Mouse (Mus musculus): ENCODE measurements around the gene Sept9.

Gene Sept9

DNA sequence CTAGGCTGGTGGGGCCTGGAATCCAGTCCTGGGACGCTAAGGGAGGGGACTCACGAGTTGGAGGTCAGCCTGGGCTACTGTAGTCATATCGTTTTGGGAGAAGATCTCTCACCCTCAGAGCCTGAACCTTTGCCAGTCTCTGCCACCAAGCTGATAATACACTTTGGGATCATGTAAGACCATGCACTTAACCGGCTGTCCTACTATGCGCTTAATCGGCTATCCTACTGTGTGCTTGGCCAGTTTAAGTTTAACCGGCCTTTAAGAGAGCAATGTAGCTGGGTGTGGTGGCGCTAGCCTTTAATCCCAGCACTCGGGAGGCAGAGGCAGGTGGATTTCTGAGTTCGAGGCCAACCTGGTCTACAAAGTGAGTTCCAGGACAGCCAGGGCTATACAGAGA, 173.1 kb downstream of the Sept9 start:
- DNase-seq (ENCODE audit: low spot score in 2 of 2): no peak

DNA sequence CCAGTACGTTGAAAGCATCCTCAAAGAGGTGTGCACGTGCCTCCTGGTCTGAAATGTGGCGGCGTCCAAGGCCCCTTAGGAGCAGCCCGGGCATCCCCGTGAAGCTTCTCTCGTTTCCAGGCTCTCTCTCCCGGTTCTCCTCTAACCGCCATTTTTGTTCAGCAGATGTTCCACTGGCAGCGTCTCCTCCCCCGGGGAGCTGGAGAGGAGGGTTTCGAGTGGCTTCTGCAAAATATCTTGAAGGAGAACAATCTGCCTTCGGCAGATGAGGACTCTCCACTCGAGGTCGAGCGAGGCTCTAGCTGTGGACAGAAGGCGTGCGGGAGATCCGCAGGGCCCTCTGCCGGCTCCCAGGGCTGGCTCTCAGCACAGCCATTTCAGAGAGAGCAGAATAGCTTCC, 173.7 kb downstream of the Sept9 start:
- no peak for DNase-seq (ENCODE audit: low spot score in 2 of 2)

DNA sequence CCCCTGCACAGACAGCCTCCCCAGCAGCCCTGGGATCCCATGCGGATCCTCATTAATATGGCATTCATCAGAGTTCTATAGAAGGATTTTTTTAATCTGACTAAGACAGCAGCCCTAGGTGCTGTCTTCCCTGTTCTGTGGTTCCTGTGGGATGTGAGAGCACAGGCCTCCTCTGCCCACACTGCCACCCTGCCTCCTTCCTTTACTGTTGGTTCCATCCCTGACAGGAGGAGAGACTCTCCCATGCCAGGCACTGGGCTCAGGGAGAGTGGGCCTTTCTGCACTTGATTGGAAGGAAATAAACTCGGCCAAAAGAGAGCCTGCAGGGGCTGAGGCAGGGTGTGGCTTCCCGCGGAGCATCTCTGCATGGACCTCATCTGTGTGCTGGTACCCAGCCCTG, 174.4 kb downstream of the Sept9 start:
- peak in 1 of 2 experiments; percentile 9 for DNase-seq (ENCODE audit: low spot score in 2 of 2)

DNA sequence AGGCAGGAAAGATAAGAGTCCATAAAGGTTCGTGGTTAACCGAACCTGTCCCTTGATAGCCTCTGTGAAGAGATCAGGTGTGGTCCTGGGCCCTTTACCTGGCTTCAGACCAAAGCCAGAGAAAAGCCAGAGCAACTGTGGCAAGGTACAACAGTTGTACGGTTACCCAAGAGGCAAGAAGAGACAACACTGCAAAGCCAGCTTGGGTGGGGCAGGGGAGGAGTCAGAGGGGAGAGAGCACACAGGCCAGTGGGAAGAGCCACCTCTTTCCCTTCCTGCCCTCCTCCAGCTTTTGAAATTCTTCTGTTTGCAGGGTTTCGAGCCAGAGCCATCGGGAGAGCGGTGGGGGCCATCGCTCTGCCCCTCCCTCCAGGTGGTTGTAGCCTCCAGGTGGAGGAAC, 174.8 kb downstream of the Sept9 start:
- no peak for DNase-seq (ENCODE audit: low spot score in 2 of 2)

DNA sequence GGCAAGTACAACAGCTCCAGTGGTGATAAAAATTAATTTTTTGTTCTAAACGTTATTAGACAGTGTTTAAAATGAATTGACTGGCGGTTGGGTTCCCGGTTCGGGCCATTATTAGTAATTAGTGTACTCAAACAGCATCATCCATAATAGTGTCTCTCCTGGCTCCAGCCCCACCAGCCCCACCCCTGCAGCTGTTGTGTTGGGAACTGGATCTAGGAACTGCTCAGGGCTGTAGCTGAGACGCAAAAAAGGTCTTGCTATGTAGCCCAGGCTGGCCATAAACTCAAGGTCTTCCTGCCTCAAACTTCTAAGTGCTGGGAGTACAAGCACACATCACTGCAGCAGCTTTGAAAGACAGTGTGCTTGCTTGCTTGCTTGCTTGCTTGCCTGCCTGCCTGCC, 180.3 kb downstream of the Sept9 start:
- DNase-seq (ENCODE audit: low spot score in 2 of 2): no peak

DNA sequence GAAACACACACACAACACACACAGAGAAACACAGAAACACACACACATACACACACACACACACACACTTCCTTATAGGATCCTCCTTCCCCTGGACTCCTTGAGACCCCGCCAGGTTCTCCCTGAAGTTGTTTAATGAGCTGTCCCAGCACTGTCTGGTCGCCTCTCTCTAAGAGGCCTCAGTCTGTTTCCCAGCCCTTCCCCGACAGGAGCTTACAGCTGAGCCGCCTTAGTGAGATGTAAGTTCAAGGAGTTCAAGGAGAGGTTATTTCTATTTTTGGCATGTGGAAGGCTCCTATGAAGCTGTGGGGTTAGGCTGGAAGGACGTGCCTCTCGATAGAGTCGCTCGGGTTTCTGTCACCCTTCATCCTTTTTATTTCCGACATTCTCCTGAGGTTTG, 184.8 kb downstream of the Sept9 start:
- DNase-seq (ENCODE audit: low spot score in 2 of 2): no peak

DNA sequence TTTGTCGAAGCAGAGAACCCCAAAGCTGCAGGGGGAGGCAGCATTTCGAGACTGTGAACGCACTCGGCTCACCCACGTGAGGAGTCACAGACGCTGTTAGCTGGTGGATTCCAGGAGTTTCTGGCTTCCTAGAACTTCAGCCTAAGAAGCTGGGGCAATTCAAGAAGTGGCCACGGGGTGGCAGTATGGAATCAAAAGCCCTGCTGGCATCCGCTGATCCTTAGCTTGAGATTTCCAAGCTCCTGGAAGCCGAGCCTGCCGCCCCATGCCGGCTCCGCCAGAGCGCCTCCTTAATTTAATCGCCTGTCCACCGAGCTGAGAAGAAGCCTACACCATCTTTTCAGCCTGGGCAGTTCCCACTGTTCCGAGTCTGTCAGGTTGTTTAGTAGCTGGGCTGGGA, 185.4 kb downstream of the Sept9 start:
- DNase-seq (ENCODE audit: low spot score in 2 of 2): peak; percentile 95 to 98

DNA sequence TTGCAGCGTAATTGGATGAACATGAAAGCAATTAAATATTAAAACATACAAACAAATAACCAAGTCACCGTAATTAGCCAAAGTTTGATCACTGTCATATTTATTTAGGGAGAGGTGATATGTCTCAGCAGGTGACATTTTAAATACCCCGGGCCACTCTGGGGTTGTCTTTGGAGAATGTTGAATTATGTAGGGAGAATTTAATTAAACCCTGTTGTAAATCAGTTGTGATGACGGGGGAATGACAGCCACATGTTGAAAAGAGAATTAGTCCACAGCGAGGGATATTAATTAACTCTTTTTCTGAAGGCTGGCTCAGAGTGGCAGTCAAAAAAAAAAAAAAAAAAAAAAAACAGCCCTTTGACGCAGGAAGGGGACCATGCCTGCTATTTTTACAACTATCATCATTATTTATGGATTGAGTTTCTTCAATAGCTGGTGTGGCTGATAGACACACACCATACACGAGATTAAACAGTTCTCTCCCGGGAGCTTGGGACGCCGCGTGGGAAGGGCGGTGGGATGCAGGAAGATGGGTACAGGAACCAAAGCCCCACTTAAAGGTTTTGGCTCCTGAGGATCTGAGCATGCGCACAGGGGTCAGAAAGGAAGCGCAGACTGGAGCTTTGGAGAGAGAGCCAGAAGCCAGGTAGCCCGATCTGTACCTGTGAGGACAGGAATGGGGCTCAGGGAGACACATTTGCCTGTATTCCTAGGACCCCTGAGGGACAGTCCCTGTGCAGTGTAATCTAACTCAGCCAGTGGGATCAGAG, 186.1 kb downstream of the Sept9 start:
- no peak for DNase-seq (ENCODE audit: low spot score in 2 of 2)

DNA sequence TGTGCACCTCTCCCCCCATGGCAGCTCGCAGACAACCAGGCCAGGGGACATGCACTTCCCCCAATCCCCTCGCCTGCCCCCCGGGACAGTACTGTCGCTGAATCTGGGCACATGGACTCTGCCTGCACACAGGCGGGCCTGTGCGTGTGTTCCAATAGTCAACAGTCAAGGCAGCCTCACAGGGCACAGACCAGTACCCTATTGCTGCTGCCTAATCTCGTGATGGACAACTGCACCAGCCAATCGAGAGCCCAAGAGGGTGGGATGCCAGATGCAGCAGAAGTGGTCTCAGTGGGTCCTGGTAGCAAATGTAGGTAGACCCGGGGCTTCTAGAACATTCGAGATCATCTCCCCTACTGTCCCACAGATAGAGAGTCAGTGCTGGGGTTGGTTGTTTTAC, 187.8 kb downstream of the Sept9 start:
- no peak for DNase-seq (ENCODE audit: low spot score in 2 of 2)

DNA sequence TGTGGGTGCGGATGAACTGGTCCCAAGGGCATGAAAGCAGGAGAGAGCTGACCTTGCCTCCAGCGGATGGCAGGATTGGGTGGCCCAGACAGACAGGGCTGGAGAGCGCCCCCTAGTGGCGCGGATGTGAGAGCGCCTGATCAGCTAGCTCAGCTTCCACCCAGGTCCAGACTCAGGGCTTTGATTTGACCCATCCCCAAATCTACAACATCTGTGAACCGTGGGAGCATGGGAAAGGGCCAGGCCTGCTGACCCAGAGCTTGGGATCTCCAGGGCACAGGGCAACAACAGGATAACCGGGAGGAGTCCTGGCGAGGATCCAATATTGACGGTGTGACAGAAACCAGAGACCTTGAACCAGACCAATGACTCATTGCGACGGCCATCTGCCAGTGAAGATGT, 190.5 kb downstream of the Sept9 start:
- DNase-seq (ENCODE audit: low spot score in 2 of 2): peak in 1 of 2 experiments; percentile 23

DNA sequence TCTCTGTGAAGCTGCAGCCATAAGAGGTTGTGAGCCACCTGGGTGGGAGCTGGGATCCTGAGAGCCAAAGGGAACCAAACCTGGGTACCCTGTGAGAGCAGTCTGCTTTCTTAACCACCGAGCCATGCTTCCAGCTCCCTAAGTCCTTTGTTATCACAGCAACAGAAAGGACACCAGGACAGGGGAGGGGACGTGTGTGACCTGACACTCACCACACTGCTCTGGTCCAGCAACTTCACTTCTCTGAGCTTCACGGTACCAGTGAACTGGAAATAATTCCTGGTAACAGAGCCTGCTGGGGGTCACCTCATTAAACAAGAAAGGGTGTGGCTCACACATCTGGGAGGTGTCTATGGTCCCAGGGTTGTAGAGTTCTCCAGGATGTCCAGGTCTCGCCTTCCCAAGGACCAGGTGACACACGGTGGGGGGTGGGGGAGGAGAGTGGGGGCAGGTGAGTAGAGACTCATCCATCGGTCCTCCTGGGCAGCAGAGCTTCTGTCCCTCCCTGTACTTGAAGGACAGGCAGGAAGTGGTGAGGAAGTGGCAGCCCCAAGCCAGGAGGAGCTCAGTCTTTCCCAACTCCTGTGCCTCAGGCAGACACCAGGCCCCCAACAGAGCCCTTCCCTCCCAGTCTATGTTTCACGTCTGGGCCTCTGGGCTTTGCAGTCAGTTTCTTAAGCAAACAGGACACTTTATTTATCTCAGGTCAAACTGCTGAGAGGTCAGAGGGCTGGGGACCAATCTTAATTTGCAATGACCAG, 191.5 kb downstream of the Sept9 start:
- DNase-seq (ENCODE audit: low spot score in 2 of 2): no peak

DNA sequence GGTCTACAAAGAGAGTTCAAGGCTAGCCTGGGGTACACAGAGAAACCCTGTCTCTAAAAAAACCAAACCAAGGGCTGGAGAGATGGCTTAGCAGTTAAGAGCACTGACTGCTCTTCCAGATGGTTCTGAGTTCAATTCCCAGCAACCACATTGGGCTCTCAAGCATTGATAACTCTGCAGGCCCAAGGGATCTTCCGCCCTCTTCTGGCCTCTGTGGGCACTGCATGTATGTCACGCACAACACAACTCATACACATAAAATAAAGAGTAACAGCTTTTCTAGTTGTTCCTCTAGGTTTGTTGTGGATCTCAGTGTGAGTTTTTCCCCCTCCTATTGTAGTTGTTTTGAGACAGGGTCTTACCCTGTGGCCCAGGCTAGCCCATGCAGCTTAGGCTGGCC, 192.8 kb downstream of the Sept9 start:
- DNase-seq (ENCODE audit: low spot score in 2 of 2): no peak

DNA sequence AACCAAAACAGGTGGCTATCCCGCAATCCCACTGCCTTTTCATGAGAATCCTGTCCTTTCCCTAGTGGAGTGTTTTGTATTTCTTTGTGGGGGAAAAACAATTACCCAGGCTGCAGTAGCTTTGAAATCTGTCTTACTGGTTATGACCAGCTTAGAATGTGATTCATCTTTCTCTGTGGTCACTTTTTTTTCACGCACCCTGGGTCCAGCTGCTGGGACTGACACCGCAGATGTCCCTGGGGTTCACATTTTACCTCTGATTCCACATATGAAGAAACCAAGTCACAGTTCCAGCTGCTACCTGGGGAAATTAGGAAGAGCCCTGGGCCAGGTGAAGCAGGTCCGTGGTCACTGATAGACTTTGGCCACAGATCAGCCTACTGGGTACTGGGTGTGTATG, 194.3 kb downstream of the Sept9 start:
- no peak for DNase-seq (ENCODE audit: low spot score in 2 of 2)

DNA sequence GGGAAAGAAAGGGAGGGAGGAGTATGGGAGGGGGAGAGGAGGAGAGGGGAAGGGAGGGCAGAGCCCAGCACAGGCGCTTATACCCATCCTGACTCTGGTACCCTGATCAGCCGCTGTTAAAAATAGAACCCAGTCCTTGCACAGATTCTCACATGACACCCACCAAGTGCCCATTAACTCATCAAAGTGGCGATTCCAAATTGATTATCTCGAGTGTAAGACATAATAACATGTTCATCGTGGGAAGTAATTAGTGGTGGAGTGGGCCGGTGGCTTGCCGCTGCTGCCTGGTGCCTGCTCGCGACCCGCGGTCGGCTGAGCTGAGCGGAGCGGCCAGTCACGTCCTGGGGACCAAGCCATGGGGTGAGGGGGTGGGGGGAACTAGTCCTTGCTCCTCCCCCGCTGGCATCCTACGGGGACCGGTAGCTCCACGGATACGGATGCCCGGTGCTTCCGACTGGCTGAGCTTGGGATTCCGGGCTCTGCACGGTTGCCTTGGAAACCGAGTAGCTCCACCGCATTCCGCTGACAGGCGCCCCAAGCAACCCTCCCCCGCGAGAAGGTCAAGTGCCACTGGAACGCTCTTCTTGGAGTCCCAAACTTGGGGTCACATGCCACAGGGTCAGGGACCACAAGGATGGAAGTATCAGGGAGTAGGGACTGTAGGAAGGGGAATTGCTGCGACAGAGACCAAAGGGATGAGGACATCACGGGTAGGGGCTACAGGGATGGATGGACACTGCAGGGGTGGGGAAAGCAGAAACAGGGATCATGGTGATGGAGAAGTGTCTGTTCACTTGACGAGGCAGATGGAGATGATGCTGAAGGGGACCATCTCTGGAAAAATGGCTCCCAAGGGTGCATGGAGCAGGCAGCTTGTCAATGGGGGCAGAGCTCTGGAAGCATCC, 195.0 kb downstream of the Sept9 start:
- peak; percentile 68 to 69 for DNase-seq (ENCODE audit: low spot score in 2 of 2)

DNA sequence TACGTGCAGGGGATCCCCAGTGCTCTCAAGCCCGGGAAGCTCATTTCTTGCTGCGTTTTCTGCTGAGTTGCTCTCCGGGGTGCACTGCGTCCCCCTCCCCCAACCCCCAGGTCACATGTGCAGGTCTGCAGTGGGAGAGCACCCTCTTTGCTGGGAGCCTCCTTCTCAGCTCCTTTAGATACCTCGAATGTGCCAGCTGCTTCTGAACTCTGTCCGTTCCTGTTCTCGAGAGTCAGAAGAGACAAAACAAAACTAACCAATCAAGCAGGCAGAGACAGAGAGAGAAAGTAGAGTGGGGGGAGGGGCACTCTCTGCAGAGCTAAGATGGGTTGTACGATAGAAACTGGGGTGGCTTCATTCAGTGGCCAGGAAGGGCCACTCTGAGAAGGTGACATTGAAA, 195.8 kb downstream of the Sept9 start:
- DNase-seq (ENCODE audit: low spot score in 2 of 2): peak in 1 of 2 experiments; percentile 48

DNA sequence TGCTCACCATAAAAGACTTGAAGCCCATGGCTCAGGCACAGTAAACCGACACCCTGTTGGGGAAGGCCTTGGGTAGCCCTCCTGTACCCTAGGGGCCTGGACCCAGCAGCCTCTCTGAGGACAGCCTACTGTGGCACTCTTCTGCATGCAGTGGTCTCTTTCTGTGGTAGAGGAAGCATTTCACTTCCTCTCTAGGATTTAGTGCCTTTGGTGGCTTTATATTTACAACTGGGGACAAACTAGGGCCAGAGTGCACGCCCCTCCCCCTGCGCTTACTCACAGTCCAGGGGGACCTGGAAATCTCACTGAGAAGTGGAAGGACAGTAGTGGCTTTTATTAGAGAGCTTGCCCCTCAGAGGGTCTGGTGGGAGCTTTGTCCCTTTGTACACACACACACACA, 197.5 kb downstream of the Sept9 start:
- DNase-seq (ENCODE audit: low spot score in 2 of 2): no peak

DNA sequence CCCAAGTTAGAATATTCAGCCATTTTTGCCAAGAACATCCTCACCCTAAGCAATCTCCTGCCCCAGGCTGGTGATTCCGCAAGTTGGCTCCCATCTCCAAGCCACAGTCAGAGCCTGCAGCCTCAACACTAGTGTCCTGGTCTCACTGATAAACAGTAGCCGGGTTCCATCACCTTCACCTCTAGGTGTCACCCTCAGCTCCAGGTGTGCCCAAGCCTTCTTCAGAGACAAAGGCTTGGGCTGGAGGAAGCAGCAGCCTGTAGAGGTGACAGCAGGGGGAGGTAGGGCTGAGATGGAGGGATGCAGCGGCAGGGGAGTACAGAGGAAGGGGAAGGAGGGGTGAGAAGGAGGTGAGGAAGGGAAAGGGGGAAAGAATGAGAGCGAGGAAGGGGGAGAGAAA, 198.3 kb downstream of the Sept9 start:
- no peak for DNase-seq (ENCODE audit: low spot score in 2 of 2)

DNA sequence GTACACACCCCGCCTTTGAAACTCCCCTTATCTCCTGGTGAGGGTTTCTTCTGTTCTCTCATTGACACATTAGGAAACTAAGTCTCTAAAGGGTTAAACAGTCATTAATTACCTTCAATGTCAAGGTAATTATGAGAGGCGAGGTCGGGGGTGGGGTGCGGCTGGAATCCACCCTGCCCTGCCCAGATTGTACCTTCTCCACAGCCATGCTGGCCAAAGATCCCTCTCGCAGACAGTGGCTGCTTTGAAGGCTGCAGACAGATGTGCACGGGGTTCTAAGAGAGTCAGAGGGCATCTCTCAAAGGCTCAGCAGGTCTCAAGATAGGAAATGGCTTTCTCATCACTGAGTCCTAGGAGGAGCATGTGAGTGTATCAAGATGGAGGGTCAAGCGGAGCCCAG, 198.7 kb downstream of the Sept9 start:
- DNase-seq (ENCODE audit: low spot score in 2 of 2): no peak

DNA sequence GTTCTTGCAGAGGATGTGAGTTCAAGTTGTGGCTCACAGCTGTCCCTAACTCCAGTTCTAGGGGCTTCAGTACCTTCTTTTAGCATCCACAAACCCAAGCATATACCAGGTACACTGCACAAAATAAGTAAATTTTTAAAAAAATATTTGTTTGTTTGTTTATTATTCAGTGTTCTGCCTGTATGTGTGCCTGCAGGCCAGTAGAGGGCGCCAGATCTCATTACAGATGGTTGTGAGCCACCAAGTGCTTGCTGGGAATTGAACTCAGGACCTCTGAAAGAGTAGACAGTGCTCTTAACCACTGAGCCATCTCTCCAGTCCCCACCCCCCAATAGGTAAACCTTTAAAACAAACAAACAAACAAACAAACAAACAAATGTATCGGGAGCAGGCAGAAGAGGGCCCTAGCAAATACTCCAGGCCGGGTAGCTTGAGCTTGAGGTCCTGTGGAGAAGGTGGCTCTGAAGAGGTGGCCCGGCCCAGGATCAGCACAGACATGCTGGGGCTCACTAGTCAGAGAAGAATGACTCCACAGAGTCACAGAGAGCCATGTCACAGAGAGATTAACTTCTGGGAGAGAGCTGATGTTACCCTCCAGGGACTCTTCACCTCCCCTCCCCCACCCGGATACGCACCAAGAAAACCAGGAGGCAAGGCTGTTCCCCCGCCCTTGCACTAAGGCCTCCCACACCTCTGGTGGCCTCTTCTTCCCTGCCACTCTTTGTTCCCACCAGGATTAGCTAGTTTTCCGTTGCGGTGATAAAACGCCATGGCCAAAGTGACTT, 202.3 kb downstream of the Sept9 start:
- no peak for DNase-seq (ENCODE audit: low spot score in 2 of 2)

DNA sequence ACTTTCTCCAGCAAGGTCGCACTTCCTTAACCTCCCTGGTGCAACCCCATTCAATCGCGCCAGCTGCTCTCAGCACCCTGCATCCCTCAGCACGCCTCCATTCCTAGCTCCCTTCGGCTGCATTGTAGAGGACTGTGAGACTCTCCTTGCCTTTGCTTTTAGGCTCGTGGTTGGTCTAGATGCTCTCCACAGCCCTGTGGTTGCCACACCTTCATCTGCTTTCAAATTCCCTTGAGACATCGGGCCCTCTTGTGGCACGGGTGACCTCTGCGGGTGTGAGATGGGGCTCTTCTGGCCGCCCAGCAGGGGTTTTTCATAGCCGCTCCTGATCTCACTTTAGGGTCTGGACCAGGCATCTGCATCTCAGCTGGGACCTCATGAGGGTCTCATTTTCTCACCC, 203.1 kb downstream of the Sept9 start:
- DNase-seq (ENCODE audit: low spot score in 2 of 2): no peak

DNA sequence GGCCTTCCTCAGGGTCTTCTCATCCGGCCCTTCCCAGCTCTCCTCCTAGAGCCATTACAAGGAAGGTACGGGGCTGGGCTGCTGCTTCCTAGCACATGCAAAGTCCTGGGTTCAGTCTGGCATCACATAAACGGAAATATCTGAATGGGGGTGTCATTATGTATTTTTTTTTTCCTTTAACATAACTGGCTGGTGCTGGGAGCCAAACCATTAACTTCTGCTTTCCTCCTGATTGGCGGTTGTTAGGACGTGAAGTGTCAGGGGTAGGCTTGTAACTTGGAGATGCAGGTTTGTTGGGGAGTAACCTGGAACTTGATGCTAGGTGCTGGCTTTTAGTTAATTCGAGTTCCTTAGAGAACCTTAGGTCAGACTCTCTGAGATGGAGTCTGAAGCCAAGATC, 203.6 kb downstream of the Sept9 start:
- DNase-seq (ENCODE audit: low spot score in 2 of 2): no peak

DNA sequence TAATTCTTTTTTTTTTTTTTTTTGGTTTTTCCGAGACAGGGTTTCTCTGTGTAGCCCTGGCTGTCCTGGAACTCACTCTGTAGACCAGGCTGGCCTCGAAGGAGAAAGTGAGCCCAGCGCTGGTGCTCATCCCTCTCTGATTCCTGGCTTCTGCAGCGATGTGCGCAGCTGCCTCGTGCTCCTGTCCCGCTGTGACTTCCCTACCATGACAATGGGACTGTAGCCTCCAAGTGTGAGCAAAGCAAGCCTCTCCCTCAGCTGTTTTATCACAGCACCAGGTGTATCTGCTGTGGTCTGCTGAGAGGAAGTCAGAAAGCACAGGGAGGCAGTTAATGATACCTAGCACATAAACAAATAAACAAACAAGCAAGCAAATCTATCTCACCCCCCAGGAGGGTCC, 204.3 kb downstream of the Sept9 start:
- no peak for DNase-seq (ENCODE audit: low spot score in 2 of 2)

All from frontal cortex, postnatal 36 days (tissue).